Mouse (Mus musculus): ENCODE measurements at regions not wholly inside any gene's neighbourhood (a gene's known extent, or its start where the extent isn't known, plus 50 kb on each side); places are given as distances from the start of the nearest gene placed in this dataset.

GRCm38 (mm10) chr5:41206462-41206861 lies 501.5 kb downstream of the Rab28 start:
- DNase-seq (ENCODE audit: low read depth), result no peak

- DNase-seq (ENCODE audit: low read depth), result no peak
These were observed 503.5 kb downstream of the Rab28 start for GRCm38 (mm10) chr5:41204417-41204816.

- DNase-seq (ENCODE audit: low read depth), result no peak
These were observed 520.8 kb downstream of the Rab28 start for GRCm38 (mm10) chr5:41187193-41187592.

GRCm38 (mm10) chr5:41177220-41177619 lies 530.7 kb downstream of the Rab28 start:
- no peak for DNase-seq (ENCODE audit: low read depth)

GRCm38 (mm10) chr5:41165870-41166626 lies 541.9 kb downstream of the Rab28 start:
- no peak for DNase-seq (ENCODE audit: low read depth)

GRCm38 (mm10) chr5:41125050-41125449 lies 582.9 kb downstream of the Rab28 start:
- peak; percentile 1 for DNase-seq (ENCODE audit: low read depth)

GRCm38 (mm10) chr5:41117658-41118057 lies 590.3 kb downstream of the Rab28 start:
- DNase-seq (ENCODE audit: low read depth), result no peak

GRCm38 (mm10) chr5:41087773-41088172 lies 620.2 kb downstream of the Rab28 start:
- no peak for DNase-seq (ENCODE audit: low read depth)

- no peak for DNase-seq (ENCODE audit: low read depth)
These were observed 631.5 kb downstream of the Rab28 start for GRCm38 (mm10) chr5:41076412-41076811.

GRCm38 (mm10) chr5:41061646-41062045 lies 646.3 kb downstream of the Rab28 start:
- no peak for DNase-seq (ENCODE audit: low read depth)

GRCm38 (mm10) chr5:41061222-41061621 lies 646.7 kb downstream of the Rab28 start:
- no peak for DNase-seq (ENCODE audit: low read depth)

- DNase-seq (ENCODE audit: low read depth), result no peak
These were observed 649.9 kb downstream of the Rab28 start for GRCm38 (mm10) chr5:41058015-41058414.

- peak; percentile 13 for DNase-seq (ENCODE audit: low read depth)
These were observed 656.0 kb downstream of the Rab28 start for GRCm38 (mm10) chr5:41051948-41052347.

- DNase-seq (ENCODE audit: low read depth), result no peak
These were observed 659.4 kb downstream of the Rab28 start for GRCm38 (mm10) chr5:41048515-41048914.

- DNase-seq (ENCODE audit: low read depth), result no peak
These were observed 662.7 kb downstream of the Rab28 start for GRCm38 (mm10) chr5:41045221-41045620.

GRCm38 (mm10) chr5:41044465-41044864 lies 663.5 kb downstream of the Rab28 start:
- peak; percentile 24 for DNase-seq (ENCODE audit: low read depth)

- DNase-seq (ENCODE audit: low read depth), result no peak
These were observed 669.2 kb downstream of the Rab28 start for GRCm38 (mm10) chr5:41038790-41039189.

- DNase-seq (ENCODE audit: low read depth), result no peak
These were observed 701.3 kb downstream of the Rab28 start for GRCm38 (mm10) chr5:41006692-41007091.

GRCm38 (mm10) chr5:40986562-40986961 lies 721.4 kb downstream of the Rab28 start:
- no peak for DNase-seq (ENCODE audit: low read depth)

GRCm38 (mm10) chr5:40974892-40975291 lies 733.1 kb downstream of the Rab28 start:
- no peak for DNase-seq (ENCODE audit: low read depth)

- no peak for DNase-seq (ENCODE audit: low read depth)
These were observed 754.9 kb downstream of the Rab28 start for GRCm38 (mm10) chr5:40952901-40953595.

- no peak for DNase-seq (ENCODE audit: low read depth)
These were observed 778.8 kb downstream of the Rab28 start for GRCm38 (mm10) chr5:40929127-40929526.

GRCm38 (mm10) chr5:40920920-40921319 lies 787.0 kb downstream of the Rab28 start:
- no peak for DNase-seq (ENCODE audit: low read depth)

GRCm38 (mm10) chr5:40908803-40909202 lies 799.2 kb downstream of the Rab28 start:
- DNase-seq (ENCODE audit: low read depth), result no peak

Measured in naive thymus-derived CD4-positive, alpha-beta T cell, adult 2 months (primary cell).